11 mouse cellular contexts compared by ENCODE assay signal in genomic region chr4:155344299-155344600, GRCm38 (mm10). TPM values are rescaled to one million over a fixed set of nuclear protein-coding genes. Genes with fewer than 3 reads are reported as not detected.
DNase-seq lines count a peak whose midpoint lies in the region; ATAC-seq and TF ChIP-seq lines count a peak whose summit lies in the region.
"Had no signal": no experiment of that assay in that cellular context is flagged by ENCODE, and none has a peak within 500 bp of the region (broad histone marks: within the 10 kb centered on the region; RNA-seq: fewer than 3 reads in every experiment).

No protein-coding gene starts in this region.

- no peak for ATAC-seq in limb, embryonic 12.5 days (ENCODE audit: insufficient number of reproducible peaks, insufficient read depth, low FRiP score, low TSS enrichment, low read depth)
- ATAC-seq in kidney, embryonic 15.5 days (replicated peaks; ENCODE audit: low FRiP score) = no peak

- no peaks in the 10 kb centered on the region for H3K27me3 ChIP-seq in cerebellum, adult 2 months (ENCODE audit: control insufficient read depth, insufficient read depth, low read length)
- H3K27me3 ChIP-seq in limb, embryonic 12.5 days = peaks cover 46% of the 10 kb centered on the region
- peaks cover 48% of the 10 kb centered on the region for H3K27me3 ChIP-seq in kidney, embryonic 15.5 days

- TF ChIP-seq CTCF in cerebellum, adult 2 months (IDR thresholded peaks at IDR 0.05; ENCODE audit: borderline replicate concordance, insufficient read depth, low read depth, low read length) = no peak

- TF ChIP-seq POLR2A in cerebellum, adult 2 months (IDR thresholded peaks at IDR 0.05; ENCODE audit: borderline replicate concordance, insufficient read depth, low read length) = no peak

- peak in 1 of 2 experiments; percentile 64 for DNase-seq in cerebellum, adult 2 months
- no peak for DNase-seq in cerebellum, postnatal 25 days
- peak; percentile 40 for DNase-seq in right cerebral cortex, postnatal 25 days
- DNase-seq in right cerebral cortex, postnatal 14 days = no peak
- DNase-seq in kidney, postnatal 25 days = no peak
- no peak for DNase-seq in heart, adult 11 months
- DNase-seq: heart, postnatal 10 days; kidney, postnatal 10 days had no signal

- H3K36me3 ChIP-seq in limb, embryonic 12.5 days = no peaks in the 10 kb centered on the region
- H3K36me3 ChIP-seq in kidney, embryonic 15.5 days = no peaks in the 10 kb centered on the region
- H3K36me3 ChIP-seq: liver, embryonic 15.5 days had no signal

- no peak overlapping the region for H3K9ac ChIP-seq in limb, embryonic 12.5 days (replicated peaks)
- no peak overlapping the region for H3K9ac ChIP-seq in kidney, embryonic 15.5 days
- H3K9ac ChIP-seq: liver, embryonic 15.5 days had no signal

- peak overlapping the region; percentile 95; the same call in 1 of the 2 replicates for H3K4me2 ChIP-seq in limb, embryonic 12.5 days
- no peak overlapping the region; the same call in 1 of the 2 replicates for H3K4me2 ChIP-seq in kidney, embryonic 15.5 days

- peak overlapping the region; percentile 91 for H3K4me3 ChIP-seq in cerebellum, adult 2 months (replicated peaks; ENCODE audit: insufficient read depth, low read depth, low read length)
- H3K4me3 ChIP-seq in limb, embryonic 12.5 days (replicated peaks) = peak overlapping the region; percentile 54
- H3K4me3 ChIP-seq in kidney, embryonic 15.5 days (replicated peaks) = no peak overlapping the region
- H3K4me3 ChIP-seq: liver, embryonic 15.5 days had no signal

- peak overlapping the region; percentile 95 for H3K27ac ChIP-seq in cerebellum, adult 2 months (ENCODE audit: insufficient read depth, low read length)
- H3K27ac ChIP-seq in limb, embryonic 12.5 days = no peak overlapping the region
- H3K27ac ChIP-seq in kidney, embryonic 15.5 days = no peak overlapping the region
- H3K27ac ChIP-seq: liver, embryonic 15.5 days had no signal

- WGBS in cerebellum, adult 2 months = 7% methylated on average over 3 of the region's 3 CpGs
- WGBS in limb, embryonic 12.5 days = 61% methylated on average over 3 of the region's 3 CpGs
- 52% methylated on average over 3 of the region's 3 CpGs for WGBS in kidney, embryonic 15.5 days

- H3K4me1 ChIP-seq in cerebellum, adult 2 months (ENCODE audit: control insufficient read depth, insufficient read depth, low read length) = peaks cover 13% of the 10 kb centered on the region
- peaks cover 23% of the 10 kb centered on the region for H3K4me1 ChIP-seq in limb, embryonic 12.5 days (replicated peaks)
- H3K4me1 ChIP-seq in kidney, embryonic 15.5 days = peaks cover 15% of the 10 kb centered on the region
- H3K4me1 ChIP-seq: liver, embryonic 15.5 days had no signal

- H3K9me3 ChIP-seq in limb, embryonic 12.5 days = no peaks in the 10 kb centered on the region
- no peaks in the 10 kb centered on the region for H3K9me3 ChIP-seq in kidney, embryonic 15.5 days (replicated peaks)
- H3K9me3 ChIP-seq: liver, embryonic 15.5 days had no signal

RNA-seq across cellular contexts. Expression of gene Prkcz, which starts 16.9 kb away (rescaled TPM):
- 245 and 253 TPM in 2 replicates for polyA plus RNA-seq in cerebellum, adult 2 months (2012; rRNA removed)
- polyA plus RNA-seq in limb, embryonic 12.5 days (2016; fragmentation: Nextera tagmentation; extraction: Ambion mirVana) = 7.9 and 9.0 TPM in 2 replicates
- polyA plus RNA-seq in kidney, embryonic 15.5 days (2015; fragmentation: Nextera tagmentation; extraction: Ambion mirVana) = 14.2 and 16.6 TPM in 2 replicates

RNA-seq across cellular contexts. Expression of gene Gabrd, which starts 53.7 kb away (rescaled TPM):
- 243 and 290 TPM in 2 replicates for polyA plus RNA-seq in cerebellum, adult 2 months (2012; rRNA removed)
- polyA plus RNA-seq in limb, embryonic 12.5 days (2016; fragmentation: Nextera tagmentation; extraction: Ambion mirVana) = 0.21 and 0.23 TPM in 2 replicates
- polyA plus RNA-seq in kidney, embryonic 15.5 days (2015; fragmentation: Nextera tagmentation; extraction: Ambion mirVana) = not detected in 2 replicates
- polyA plus RNA-seq: liver, embryonic 15.5 days had no signal

Comparison
In these comparisons a context has a peak if more than half of its experiments do, and no peak if none do; other contexts are left out.
1. RNA of gene Prkcz, which starts 16.9 kb away (polyA plus RNA-seq): 245 to 253 TPM in cerebellum, adult 2 months; 14.2 to 16.6 TPM in kidney, embryonic 15.5 days and 7.9 to 9.0 TPM in limb, embryonic 12.5 days; every median in the first group is over 10 times any median in the second.
2. RNA of gene Gabrd, which starts 53.7 kb away (polyA plus RNA-seq): 243 to 290 TPM in cerebellum, adult 2 months; 0.21 to 0.23 TPM in limb, embryonic 12.5 days and not detected in kidney, embryonic 15.5 days; every median in the first group is over 100 times any median in the second.